8 mouse cellular contexts compared by ENCODE assay signal in the genomic region with DNA sequence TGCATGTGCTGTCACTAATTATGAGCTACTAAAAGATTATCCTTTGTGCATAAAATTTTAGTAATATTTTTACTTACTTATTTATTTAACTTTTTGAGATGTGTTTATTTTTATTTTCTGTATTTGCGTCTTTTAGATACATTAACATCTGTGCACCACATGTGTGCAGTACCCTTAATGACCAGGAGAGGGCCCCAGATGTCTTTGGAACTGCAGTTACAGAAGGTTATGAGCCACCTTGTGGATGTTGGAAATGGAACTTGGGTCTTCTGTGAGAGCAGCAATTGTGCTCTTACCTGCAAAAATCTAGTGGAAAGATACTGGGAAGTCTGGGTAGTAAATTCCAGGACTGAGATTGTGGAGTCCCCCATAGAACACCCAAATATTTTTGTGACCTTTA.
DNase-seq lines count a peak whose midpoint lies in the region; ATAC-seq and TF ChIP-seq lines count a peak whose summit lies in the region.

No protein-coding gene starts in this region.

- ATAC-seq in heart, embryonic 12.5 days (ENCODE audit: insufficient number of reproducible peaks, low FRiP score) = no peak
- no peak for ATAC-seq in liver, embryonic 14.5 days (ENCODE audit: insufficient read depth)

- no peak for TF ChIP-seq EP300 in liver, embryonic 14.5 days (IDR thresholded peaks at IDR 0.05; ENCODE audit: low read depth)

- H3K4me1 ChIP-seq in heart, embryonic 12.5 days (replicated peaks) = no peaks in the 10 kb centered on the region
- H3K4me1 ChIP-seq in liver, embryonic 14.5 days (replicated peaks; ENCODE audit: control insufficient read depth in 2 of 2, insufficient read depth in 2 of 2, low read length in 1 of 2) = no peaks in the 10 kb centered on the region

- WGBS in heart, embryonic 12.5 days = 84% methylated on average over 1 of the region's 1 CpGs
- WGBS in liver, embryonic 14.5 days (ENCODE audit: insufficient replicate concordance) = 66% methylated on average over 1 of the region's 1 CpGs

- no peaks in the 10 kb centered on the region for H3K9me3 ChIP-seq in heart, embryonic 12.5 days (replicated peaks)
- no peaks in the 10 kb centered on the region for H3K9me3 ChIP-seq in liver, embryonic 14.5 days (ENCODE audit: control insufficient read depth, low read length)

- H3K27me3 ChIP-seq in heart, embryonic 12.5 days (replicated peaks) = no peaks in the 10 kb centered on the region
- H3K27me3 ChIP-seq in liver, embryonic 14.5 days (ENCODE audit: control insufficient read depth, insufficient read depth, low read length) = no peaks in the 10 kb centered on the region

- TF ChIP-seq CTCF in liver, embryonic 14.5 days (IDR thresholded peaks at IDR 0.05; ENCODE audit: low read depth) = peak; percentile 69

- H3K4me3 ChIP-seq in heart, embryonic 12.5 days = no peak overlapping the region
- no peak overlapping the region for H3K4me3 ChIP-seq in liver, embryonic 14.5 days (ENCODE audit: insufficient read depth in 1 of 2, low read depth in 2 of 2, low read length in 2 of 2)

- no peak overlapping the region for H3K4me2 ChIP-seq in heart, embryonic 12.5 days
- no peak overlapping the region for H3K4me2 ChIP-seq in liver, embryonic 14.5 days (ENCODE audit: low read depth)

- DNase-seq in heart, adult 18-20 months = peak; percentile 22 to 76
- peak; percentile 43 for DNase-seq in right cerebral cortex, postnatal 14 days
- DNase-seq in right cerebral cortex, postnatal 25 days = no peak
- DNase-seq in embryo, embryonic 10 days (ENCODE audit: low spot score) = peak; percentile 52
- DNase-seq in liver, embryonic 14.5 days (ENCODE audit: low read depth in 3 of 3, low spot score in 3 of 3) = peak in 1 of 3 experiments; percentile 2
- DNase-seq in spleen, postnatal 4 days (ENCODE audit: low spot score in 2 of 2) = peak; percentile 41 to 79
- no peak for DNase-seq in frontal cortex, postnatal 36 days (ENCODE audit: low spot score in 2 of 2)

- no peaks in the 10 kb centered on the region for H3K36me3 ChIP-seq in heart, embryonic 12.5 days
- no peaks in the 10 kb centered on the region for H3K36me3 ChIP-seq in liver, embryonic 14.5 days (replicated peaks; ENCODE audit: control insufficient read depth, insufficient read depth, low read depth)

- H3K9ac ChIP-seq in heart, embryonic 12.5 days = no peak overlapping the region
- H3K9ac ChIP-seq in liver, embryonic 14.5 days (replicated peaks) = no peak overlapping the region

- no peak overlapping the region for H3K27ac ChIP-seq in heart, embryonic 12.5 days (ENCODE audit: poor library complexity, severe bottlenecking)
- no peak overlapping the region for H3K27ac ChIP-seq in liver, embryonic 14.5 days

Comparison
In these comparisons a context has a peak if more than half of its experiments do, and no peak if none do; other contexts are left out.
1. DNase-seq: peak in heart, adult 18-20 months (2 of 2), right cerebral cortex, postnatal 14 days (single experiment), embryo, embryonic 10 days (single experiment) and spleen, postnatal 4 days (2 of 2); none in right cerebral cortex, postnatal 25 days (single experiment) and frontal cortex, postnatal 36 days (0 of 2).